Mouse (Mus musculus) kidney, postnatal 25 days (tissue): ENCODE measurements around the gene Fxr2.
A peak's percentile ranks its signal among the peaks of the same experiment; 100 is the strongest.
"Not testable (repeated sequence)": the region's sequence is repeated elsewhere in the genome, so short reads cannot be mapped to it uniquely, and the experiment has no call there.

Experiments used
- DNase-seq, 2 experiments: peaks; one replicate each; pipeline ENCODE4 v3.0.0; 2021; ENCODE audit warnings: mixed read lengths in 2 of 2

The Fxr2 gene

GRCm38 (mm10) chr11:69610899-69611298 lies 21.9 kb upstream of the Fxr2 start:
- no peak for DNase-seq

- DNase-seq: peak; percentile 90 to 94
Observed at GRCm38 (mm10) chr11:69613553-69614256, 19.1 kb upstream of the Fxr2 start.

GRCm38 (mm10) chr11:69614257-69614588 lies 18.6 kb upstream of the Fxr2 start:
- DNase-seq: not testable (repeated sequence)

- no peak for DNase-seq
Observed at GRCm38 (mm10) chr11:69616781-69617180, 16.0 kb upstream of the Fxr2 start.

- no peak for DNase-seq
Observed at GRCm38 (mm10) chr11:69617805-69618204, 15.0 kb upstream of the Fxr2 start, which contains the start of gene Shbg. Shbg (minus strand) TSS chr11:69617905.

- no peak for DNase-seq
Observed at GRCm38 (mm10) chr11:69620394-69621081, 12.3 kb upstream of the Fxr2 start.

GRCm38 (mm10) chr11:69621571-69622268 lies 11.1 kb upstream of the Fxr2 start, which contains the start of gene Sat2:
Sat2 (plus strand) TSS chr11:69622024.
- DNase-seq: peak; percentile 70 to 87

GRCm38 (mm10) chr11:69622406-69622805 lies 10.4 kb upstream of the Fxr2 start:
- peak; percentile 23 to 49 for DNase-seq

- DNase-seq: no peak
Observed at GRCm38 (mm10) chr11:69623006-69623405, 9.8 kb upstream of the Fxr2 start.

- not testable (repeated sequence) for DNase-seq
Observed at GRCm38 (mm10) chr11:69624339-69624738, 8.5 kb upstream of the Fxr2 start.

- peak; percentile 81 to 88 for DNase-seq
Observed at GRCm38 (mm10) chr11:69628286-69628685, 4.5 kb upstream of the Fxr2 start.

GRCm38 (mm10) chr11:69629802-69630201 lies 3.0 kb upstream of the Fxr2 start:
- peak in 1 of 2 experiments; percentile 30 for DNase-seq

GRCm38 (mm10) chr11:69633128-69633866 lies 507 bp downstream of the Fxr2 start:
- DNase-seq: peak; percentile 65 to 86

GRCm38 (mm10) chr11:69635471-69635870 lies 2.7 kb downstream of the Fxr2 start:
- no peak for DNase-seq

- no peak for DNase-seq
Observed at GRCm38 (mm10) chr11:69645860-69646259, 13.1 kb downstream of the Fxr2 start.

GRCm38 (mm10) chr11:69653399-69653798 lies 20.6 kb downstream of the Fxr2 start:
- no peak for DNase-seq

GRCm38 (mm10) chr11:69654760-69655159 lies 22.0 kb downstream of the Fxr2 start:
- DNase-seq: peak in 1 of 2 experiments; percentile 43

GRCm38 (mm10) chr11:69655264-69656064 lies 22.7 kb downstream of the Fxr2 start, which contains the start of gene Sox15:
Sox15 (plus strand) TSS chr11:69655314.
- peak; percentile 79 for DNase-seq

- no peak for DNase-seq
Observed at GRCm38 (mm10) chr11:69656065-69656455, 23.3 kb downstream of the Fxr2 start.

GRCm38 (mm10) chr11:69656617-69657461 lies 24.0 kb downstream of the Fxr2 start:
- peak; percentile 37 to 57 for DNase-seq

- DNase-seq: peak in 1 of 2 experiments; percentile 36
Observed at GRCm38 (mm10) chr11:69657462-69657881, 24.7 kb downstream of the Fxr2 start.
